Comparison of ENCODE assay signal across 10 mouse cellular contexts in genomic region chr11:94413516-94413915, GRCm38 (mm10). TPM values are rescaled to one million over a fixed set of nuclear protein-coding genes. Genes with fewer than 3 reads are reported as not detected.
A peak's percentile ranks its signal among the peaks of the same experiment; 100 is the strongest.
DNase-seq lines count a peak whose midpoint lies in the region; ATAC-seq and TF ChIP-seq lines count a peak whose summit lies in the region.
"Had no signal": no experiment of that assay in that cellular context is flagged by ENCODE, and none has a peak within 500 bp of the region (broad histone marks: within the 10 kb centered on the region; RNA-seq: fewer than 3 reads in every experiment).

No protein-coding gene starts in this region.

- no peak overlapping the region for H3K4me3 ChIP-seq in lung, embryonic 14.5 days (ENCODE audit: low read depth, low read length)
- H3K4me3 ChIP-seq in forebrain, embryonic 13.5 days: no peak overlapping the region
- H3K4me3 ChIP-seq in midbrain, embryonic 15.5 days: no peak overlapping the region
- H3K4me3 ChIP-seq: limb, embryonic 12.5 days; myocyte had no signal

- H3K36me3 ChIP-seq in lung, embryonic 14.5 days (ENCODE audit: insufficient read depth): peaks cover 35% of the 10 kb centered on the region; the same call in 1 of the 2 replicates
- peaks cover 31% of the 10 kb centered on the region for H3K36me3 ChIP-seq in forebrain, embryonic 13.5 days (ENCODE audit: poor library complexity, severe bottlenecking)
- H3K36me3 ChIP-seq in midbrain, embryonic 15.5 days (replicated peaks): peaks cover 10% of the 10 kb centered on the region; the same call in 1 of the 2 replicates

- H3K9me3 ChIP-seq in lung, embryonic 14.5 days (ENCODE audit: low read depth, low read length): no peaks in the 10 kb centered on the region
- H3K9me3 ChIP-seq in forebrain, embryonic 13.5 days (replicated peaks): no peaks in the 10 kb centered on the region
- H3K9me3 ChIP-seq in midbrain, embryonic 15.5 days: no peaks in the 10 kb centered on the region
- H3K9me3 ChIP-seq: limb, embryonic 12.5 days had no signal

- no peaks in the 10 kb centered on the region; the same call in 1 of the 2 replicates for H3K4me1 ChIP-seq in lung, embryonic 14.5 days (ENCODE audit: insufficient read depth)
- peaks cover 58% of the 10 kb centered on the region for H3K4me1 ChIP-seq in forebrain, embryonic 13.5 days
- H3K4me1 ChIP-seq in midbrain, embryonic 15.5 days: peaks cover 36% of the 10 kb centered on the region

- no peak overlapping the region for H3K27ac ChIP-seq in lung, embryonic 14.5 days (ENCODE audit: low read depth)
- peak overlapping the region; percentile 88 for H3K27ac ChIP-seq in forebrain, embryonic 13.5 days
- peak overlapping the region; percentile 55 for H3K27ac ChIP-seq in midbrain, embryonic 15.5 days
- H3K27ac ChIP-seq: limb, embryonic 12.5 days had no signal

- no peak for TF ChIP-seq CTCF in lung, embryonic 14.5 days (IDR thresholded peaks at IDR 0.05; ENCODE audit: low read depth)

- ATAC-seq in frontal cortex, adult (ENCODE audit: low TSS enrichment): peak; percentile 14
- no peak for ATAC-seq in lung, embryonic 14.5 days (ENCODE audit: insufficient read depth)
- ATAC-seq in forebrain, embryonic 13.5 days: peak; percentile 70
- peak; percentile 55 for ATAC-seq in midbrain, embryonic 15.5 days (replicated peaks)

- 28% methylated on average over 8 of the region's 8 CpGs for WGBS in lung, embryonic 14.5 days
- WGBS in forebrain, embryonic 13.5 days: 18% methylated on average over 8 of the region's 8 CpGs
- WGBS in midbrain, embryonic 15.5 days: 15% methylated on average over 8 of the region's 8 CpGs

- H3K4me2 ChIP-seq in lung, embryonic 14.5 days: peak overlapping the region; percentile 43
- H3K4me2 ChIP-seq in forebrain, embryonic 13.5 days: peak overlapping the region; percentile 46
- H3K4me2 ChIP-seq in midbrain, embryonic 15.5 days: peak overlapping the region; percentile 1; the same call in 1 of the 2 replicates
- H3K4me2 ChIP-seq: limb, embryonic 12.5 days had no signal

- no peaks in the 10 kb centered on the region for H3K27me3 ChIP-seq in lung, embryonic 14.5 days (ENCODE audit: insufficient read depth, low read length)
- H3K27me3 ChIP-seq in forebrain, embryonic 13.5 days: no peaks in the 10 kb centered on the region; the same call in 1 of the 2 replicates
- H3K27me3 ChIP-seq in midbrain, embryonic 15.5 days (replicated peaks): no peaks in the 10 kb centered on the region

- H3K9ac ChIP-seq in lung, embryonic 14.5 days: no peak overlapping the region
- peak overlapping the region; percentile 43 for H3K9ac ChIP-seq in forebrain, embryonic 13.5 days
- 0 out of 2 replicates have a peak overlapping the region, but pooled peaks have one; percentile 10 for H3K9ac ChIP-seq in midbrain, embryonic 15.5 days
- H3K9ac ChIP-seq: limb, embryonic 12.5 days had no signal

- no peak for DNase-seq in frontal cortex, postnatal 10 days (ENCODE audit: low spot score in 2 of 2)
- peak; percentile 51 for DNase-seq in lung, embryonic 14.5 days
- no peak for DNase-seq in lung, postnatal 36 days
- DNase-seq in urinary bladder, adult 18-20 months (ENCODE audit: low spot score in 2 of 2): no peak
- no peak for DNase-seq in adrenal gland, postnatal 36 days

RNA-seq across cellular contexts. Expression of gene Abcc3, which starts 20.7 kb away (rescaled TPM):
- 3.1 and 3.7 TPM in 2 replicates for polyA plus RNA-seq in lung, embryonic 14.5 days (2014; fragmentation: Nextera tagmentation; extraction: Ambion mirVana)
- polyA plus RNA-seq in forebrain, embryonic 13.5 days (2015; fragmentation: Nextera tagmentation; extraction: Ambion mirVana): 0.31 and 0.54 TPM in 2 replicates
- 0.70 and 1.3 TPM in 2 replicates for polyA plus RNA-seq in midbrain, embryonic 15.5 days (2015; fragmentation: Nextera tagmentation; extraction: Ambion mirVana)
- 1 to 10 TPM; 3.8 to 7.4 TPM for total RNA-seq in adrenal gland, postnatal 36 days (2021)
- polyA plus RNA-seq: myocyte had no signal
